Mouse (Mus musculus) neural tube, embryonic 11.5 days (tissue): Measurements from ENCODE around the gene Mycbp. TPM values are rescaled to one million over a fixed set of nuclear protein-coding genes. Genes with fewer than 3 reads are reported as not detected.

Source experiments
- ATAC-seq: fragments of 200-750 bp; cut with Nextera tagmentation; 2 replicates; pipeline ENCODE4 v1.8.0; 2017; ENCODE audit warnings: moderate number of reproducible peaks, mild to moderate bottlenecking, moderate TSS enrichment, moderate library complexity; ENCODE audit not compliant: insufficient read depth, low FRiP score, low TSS enrichment
- DNase-seq: peaks from one replicate; pipeline ENCODE4 v3.0.0-alpha.2; 2015; ENCODE audit warnings: low spot score
- H3K27ac ChIP-seq: fragments of 300-500 bp; sonication (generic); 2 replicates; pipeline ENCODE4 v1.5.1; 2014; ENCODE audit warnings: low read depth, mild to moderate bottlenecking, low read length
- H3K27me3 ChIP-seq: fragments of 300-500 bp; sonication (generic); 2 replicates; pipeline ENCODE4 v1.6.1; 2014; ENCODE audit warnings: mild to moderate bottlenecking, low read length, mixed read lengths; ENCODE audit not compliant: control insufficient read depth, insufficient read depth
- H3K36me3 ChIP-seq: fragments of 300-500 bp; sonication (generic); 2 replicates; pipeline ENCODE4 v1.6.1; 2014; ENCODE audit warnings: mild to moderate bottlenecking, low read length, moderate library complexity, mixed read lengths; ENCODE audit not compliant: control insufficient read depth, insufficient read depth
- H3K4me1 ChIP-seq: fragments of 300-500 bp; sonication (generic); 2 replicates; pipeline ENCODE4 v1.6.1; 2014; ENCODE audit warnings: low read length, mixed read lengths; ENCODE audit not compliant: control insufficient read depth, insufficient read depth
- H3K4me2 ChIP-seq: fragments of 300-500 bp; sonication (generic); 2 replicates; pipeline ENCODE4 v1.6.1; 2014; ENCODE audit warnings: low read depth, mild to moderate bottlenecking, moderate library complexity
- H3K4me3 ChIP-seq: fragments of 300-500 bp; sonication (generic); 2 replicates; pipeline ENCODE4 v1.5.1; 2014; ENCODE audit warnings: low read depth, low read length
- H3K9ac ChIP-seq: fragments of 300-500 bp; sonication (generic); 2 replicates; pipeline ENCODE4 v1.6.1; 2014; ENCODE audit warnings: mild to moderate bottlenecking, low read length
- H3K9me3 ChIP-seq: fragments of 300-500 bp; sonication (generic); 2 replicates; pipeline ENCODE4 v1.6.1; 2016; ENCODE audit warnings: low read length; ENCODE audit not compliant: control insufficient read depth
- WGBS: fragments of 180-500 bp; shearing (Covaris S2); extraction: QIAGEN DNeasy Blood & Tissue Kit; methylation state at CpG from one replicate; pipeline ENCODE4 v1.1.7; 2014; 5-methylcytosine and 5-hydroxymethylcytosine counted together
- polyA plus RNA-seq: library from polyadenylated mRNA; unstranded; fragments of >200 nt; fragmentation: Nextera tagmentation; extraction: Ambion mirVana; gene quantifications from 2 replicates; pipeline ENCODE4 v1.2.1, GENCODE M21; 2014

Mycbp gene
- polyA plus RNA-seq: 54.3 and 56.7 TPM in 2 replicates

GRCm38 (mm10) chr4:123904333-123905125 is at the start of gene Mycbp:
Gene Mycbp, plus strand, starts transcription at chr4:123904832.
- Histone ChIP-seq H3K9ac (peak within 1 kb of the TSS; percentile 73), H3K4me1 (no peaks in the 10 kb centered on the region), H3K4me2 (peak within 1 kb of the TSS; percentile 73), H3K9me3 (no peaks in the 10 kb centered on the region), H3K27ac (peak within 1 kb of the TSS; percentile 53; the same call in 1 of the 2 replicates), H3K4me3 (peak within 1 kb of the TSS; percentile 83), H3K27me3 (no peaks in the 10 kb centered on the region), H3K36me3 (no peaks in the 10 kb centered on the region)
- DNase-seq: peak; percentile 99
- 1% methylated on average over 39 of the region's 49 CpGs for WGBS
- ATAC-seq: peak; percentile 100

GRCm38 (mm10) chr4:123856888-123857287 is 47.7 kb upstream of the Mycbp start:
- Histone ChIP-seq H3K36me3 (no peaks in the 10 kb centered on the region), H3K27ac (no peak overlapping the region), H3K4me2 (no peak overlapping the region), H3K9ac (no peak overlapping the region), H3K4me1 (no peaks in the 10 kb centered on the region), H3K9me3 (no peaks in the 10 kb centered on the region), H3K27me3 (no peaks in the 10 kb centered on the region), H3K4me3 (no peak overlapping the region)
- 79% methylated on average over 4 of the region's 4 CpGs for WGBS
- DNase-seq (no peak), ATAC-seq (no peak)

- Histone ChIP-seq H3K9me3 (no peaks in the 10 kb centered on the region), H3K36me3 (no peaks in the 10 kb centered on the region), H3K4me2 (no peak overlapping the region), H3K27ac (no peak overlapping the region), H3K9ac (no peak overlapping the region), H3K4me3 (no peak overlapping the region), H3K4me1 (no peaks in the 10 kb centered on the region), H3K27me3 (no peaks in the 10 kb centered on the region)
- ATAC-seq: no peak
- 93% methylated on average over 7 of the region's 7 CpGs for WGBS
- no peak for DNase-seq
Measured at GRCm38 (mm10) chr4:123858090-123858489, 46.5 kb upstream of the Mycbp start.

GRCm38 (mm10) chr4:123859379-123859778 is 45.3 kb upstream of the Mycbp start, which contains the start of gene 4933427I04Rik:
Gene 4933427I04Rik, plus strand, starts transcription at chr4:123859679.
- Histone ChIP-seq H3K36me3 (no peaks in the 10 kb centered on the region), H3K27me3 (no peaks in the 10 kb centered on the region), H3K4me3 (no peak within 1 kb of the TSS), H3K9ac (no peak within 1 kb of the TSS), H3K9me3 (no peaks in the 10 kb centered on the region), H3K27ac (no peak within 1 kb of the TSS), H3K4me2 (no peak within 1 kb of the TSS), H3K4me1 (no peaks in the 10 kb centered on the region)
- DNase-seq (no peak), ATAC-seq (no peak)
- 86% methylated on average over 3 of the region's 3 CpGs for WGBS

- H3K27ac ChIP-seq: no peak overlapping the region
- no peak overlapping the region for H3K9ac ChIP-seq
- H3K4me3 ChIP-seq: no peak overlapping the region
- 63% methylated on average over 2 of the region's 2 CpGs for WGBS
- ATAC-seq (no peak), DNase-seq (no peak)
- H3K4me1 ChIP-seq: no peaks in the 10 kb centered on the region
- H3K27me3 ChIP-seq: no peaks in the 10 kb centered on the region
- no peaks in the 10 kb centered on the region for H3K9me3 ChIP-seq
- no peaks in the 10 kb centered on the region for H3K36me3 ChIP-seq
- no peak overlapping the region for H3K4me2 ChIP-seq
Measured at GRCm38 (mm10) chr4:123859803-123860202, 44.8 kb upstream of the Mycbp start.

GRCm38 (mm10) chr4:123860621-123861020 is 44.0 kb upstream of the Mycbp start:
- DNase-seq: no peak
- no peaks in the 10 kb centered on the region for H3K9me3 ChIP-seq
- H3K4me3 ChIP-seq: no peak overlapping the region
- no peaks in the 10 kb centered on the region for H3K27me3 ChIP-seq
- 82% methylated on average over 5 of the region's 5 CpGs for WGBS
- H3K4me1 ChIP-seq: no peaks in the 10 kb centered on the region
- ATAC-seq: no peak
- no peak overlapping the region for H3K4me2 ChIP-seq
- no peak overlapping the region for H3K9ac ChIP-seq
- H3K36me3 ChIP-seq: no peaks in the 10 kb centered on the region
- H3K27ac ChIP-seq: no peak overlapping the region

GRCm38 (mm10) chr4:123893726-123894125 is 10.9 kb upstream of the Mycbp start:
- Histone ChIP-seq H3K9me3 (no peaks in the 10 kb centered on the region), H3K4me3 (no peak overlapping the region), H3K36me3 (no peaks in the 10 kb centered on the region), H3K27me3 (no peaks in the 10 kb centered on the region), H3K4me2 (no peak overlapping the region), H3K27ac (no peak overlapping the region), H3K9ac (no peak overlapping the region), H3K4me1 (no peaks in the 10 kb centered on the region)
- no peak for DNase-seq
- 89% methylated on average over 5 of the region's 5 CpGs for WGBS
- no peak for ATAC-seq

- no peak overlapping the region for H3K27ac ChIP-seq
- no peak overlapping the region for H3K4me2 ChIP-seq
- H3K4me1 ChIP-seq: no peaks in the 10 kb centered on the region
- DNase-seq (no peak), ATAC-seq (no peak)
- H3K27me3 ChIP-seq: no peaks in the 10 kb centered on the region
- no peaks in the 10 kb centered on the region for H3K36me3 ChIP-seq
- 90% methylated on average over 4 of the region's 4 CpGs for WGBS
- no peaks in the 10 kb centered on the region for H3K9me3 ChIP-seq
- no peak overlapping the region for H3K4me3 ChIP-seq
- no peak overlapping the region for H3K9ac ChIP-seq
Measured at GRCm38 (mm10) chr4:123894295-123894694, 10.3 kb upstream of the Mycbp start.

- 13% methylated on average over 5 of the region's 5 CpGs for WGBS
- H3K4me2 ChIP-seq: no peak overlapping the region
- no peak overlapping the region for H3K9ac ChIP-seq
- H3K9me3 ChIP-seq: no peaks in the 10 kb centered on the region
- peak; percentile 61 for DNase-seq
- H3K27ac ChIP-seq: no peak overlapping the region
- ATAC-seq: no peak
- H3K27me3 ChIP-seq: no peaks in the 10 kb centered on the region
- H3K4me3 ChIP-seq: no peak overlapping the region
- H3K36me3 ChIP-seq: no peaks in the 10 kb centered on the region
- no peaks in the 10 kb centered on the region for H3K4me1 ChIP-seq
Measured at GRCm38 (mm10) chr4:123898696-123899095, 5.9 kb upstream of the Mycbp start.
